Mouse (Mus musculus) embryonic facial prominence, embryonic 14.5 days (tissue): ENCODE results near the gene Nfkbia. TPM values are rescaled to one million over a fixed set of nuclear protein-coding genes. Genes with fewer than 3 reads are reported as not detected.

Source experiments
- ATAC-seq: fragments of 200-750 bp; cut with Nextera tagmentation; 2 replicates; pipeline ENCODE4 v1.8.0; 2017; ENCODE audit warnings: low read depth, moderate number of reproducible peaks, moderate TSS enrichment
- DNase-seq: peaks from one replicate; pipeline ENCODE4 v3.0.0-alpha.2; 2015; ENCODE audit warnings: low spot score
- H3K27ac ChIP-seq: fragments of 300-500 bp; sonication (generic); replicated peaks from 2 replicates; pipeline ENCODE4 v1.5.1; 2014; ENCODE audit warnings: low read depth, mild to moderate bottlenecking, low read length, moderate library complexity
- H3K27me3 ChIP-seq: fragments of 300-500 bp; sonication (generic); replicated peaks from 2 replicates; pipeline ENCODE4 v1.6.1; 2014; ENCODE audit warnings: low read length; ENCODE audit not compliant: control insufficient read depth, insufficient read depth
- H3K36me3 ChIP-seq: fragments of 300-500 bp; sonication (generic); 2 replicates; pipeline ENCODE4 v1.6.1; 2014; ENCODE audit warnings: low read length, mixed read lengths; ENCODE audit not compliant: control insufficient read depth, insufficient read depth
- H3K4me1 ChIP-seq: fragments of 300-500 bp; sonication (generic); 2 replicates; pipeline ENCODE4 v1.6.1; 2014; ENCODE audit warnings: antibody characterized with exemption, low read length; ENCODE audit not compliant: control insufficient read depth, insufficient read depth
- H3K4me2 ChIP-seq: fragments of 300-500 bp; sonication (generic); 2 replicates; pipeline ENCODE4 v1.6.1; 2014; ENCODE audit warnings: low read depth, mild to moderate bottlenecking, low read length, moderate library complexity, mixed read lengths
- H3K4me3 ChIP-seq: fragments of 300-500 bp; sonication (generic); 2 replicates; pipeline ENCODE4 v1.5.1; 2014; ENCODE audit warnings: low read depth, mild to moderate bottlenecking, low read length
- H3K9ac ChIP-seq: fragments of 300-500 bp; sonication (generic); 2 replicates; pipeline ENCODE4 v1.6.1; 2014; ENCODE audit warnings: low read depth, mild to moderate bottlenecking, low read length, moderate library complexity, mixed read lengths
- H3K9me3 ChIP-seq: fragments of 300-500 bp; sonication (generic); 2 replicates; pipeline ENCODE4 v1.6.1; 2016; ENCODE audit warnings: low read length; ENCODE audit not compliant: control insufficient read depth
- WGBS: fragments of 180-500 bp; shearing (Covaris S2); extraction: QIAGEN DNeasy Blood & Tissue Kit; methylation state at CpG from one replicate; pipeline ENCODE4 v1.1.7; 2014; 5-methylcytosine and 5-hydroxymethylcytosine counted together
- polyA plus RNA-seq: library from polyadenylated mRNA; unstranded; fragments of >200 nt; fragmentation: Nextera tagmentation; extraction: Ambion mirVana; gene quantifications from 2 replicates; pipeline ENCODE4 v1.2.1, GENCODE M21; 2014

The Nfkbia gene
- polyA plus RNA-seq, 1 experiment from 2014 or later, result 101 TPM

- Histone ChIP-seq H3K36me3 (no peaks in the 10 kb centered on the region), H3K4me1 (peaks cover 39% of the 10 kb centered on the region), H3K4me2 (no peak overlapping the region), H3K9me3 (no peaks in the 10 kb centered on the region), H3K27me3 (no peaks in the 10 kb centered on the region), H3K27ac (no peak overlapping the region), H3K9ac (no peak overlapping the region), H3K4me3 (no peak overlapping the region)
- no peak for DNase-seq
- 76% methylated on average over 4 of the region's 4 CpGs for WGBS
- ATAC-seq, result no peak
These were observed 48.4 kb downstream of the Nfkbia start for GRCm38 (mm10) chr12:55444031-55444451.

- Histone ChIP-seq H3K4me2 (no peak overlapping the region), H3K4me1 (peaks cover 48% of the 10 kb centered on the region), H3K4me3 (no peak overlapping the region), H3K27ac (peak overlapping the region; percentile 72), H3K9me3 (no peaks in the 10 kb centered on the region), H3K27me3 (no peaks in the 10 kb centered on the region), H3K36me3 (no peaks in the 10 kb centered on the region), H3K9ac (no peak overlapping the region)
- 53% methylated on average over 9 of the region's 9 CpGs for WGBS
- ATAC-seq, result peak; percentile 53
- peak; percentile 89 for DNase-seq
These were observed 49.3 kb downstream of the Nfkbia start for GRCm38 (mm10) chr12:55442861-55443850.

GRCm38 (mm10) chr12:55442245-55442644, 50.2 kb downstream of the Nfkbia start:
- Histone ChIP-seq H3K4me1 (peaks cover 52% of the 10 kb centered on the region), H3K27ac (no peak overlapping the region)
- no peak for ATAC-seq

GRCm38 (mm10) chr12:55440416-55440815, 52.0 kb downstream of the Nfkbia start:
- no peaks in the 10 kb centered on the region for H3K9me3 ChIP-seq
- H3K4me2 ChIP-seq, result no peak overlapping the region
- no peaks in the 10 kb centered on the region for H3K27me3 ChIP-seq
- H3K36me3 ChIP-seq, result no peaks in the 10 kb centered on the region
- H3K4me1 ChIP-seq, result peaks cover 44% of the 10 kb centered on the region
- no peak overlapping the region for H3K27ac ChIP-seq
- no peak overlapping the region for H3K9ac ChIP-seq
- no peak overlapping the region for H3K4me3 ChIP-seq
- ATAC-seq (no peak), DNase-seq (no peak)
- WGBS, result 70% methylated on average over 5 of the region's 5 CpGs

More at GRCm38 (mm10) chr12:55442245-55442644, 50.2 kb downstream of the Nfkbia start:
- no peak overlapping the region for H3K4me3 ChIP-seq
- no peaks in the 10 kb centered on the region for H3K27me3 ChIP-seq
- DNase-seq, result no peak
- no peaks in the 10 kb centered on the region for H3K9me3 ChIP-seq
- H3K4me2 ChIP-seq, result no peak overlapping the region
- no peaks in the 10 kb centered on the region for H3K36me3 ChIP-seq
- WGBS, result 96% methylated on average over 1 of the region's 1 CpGs
- H3K9ac ChIP-seq, result no peak overlapping the region

Other genes starting within 250 kb of the Nfkbia start
- gene 1110008L16Rik, start 193.1 kb downstream of the Nfkbia start, polyA plus RNA-seq, result 12.1 and 13.9 TPM in 2 replicates
- gene Ppp2r3c, start 189.6 kb downstream of the Nfkbia start, polyA plus RNA-seq, result 12.4 and 12.6 TPM in 2 replicates
- gene Psma6, start 108.4 kb downstream of the Nfkbia start, polyA plus RNA-seq, result 397 and 404 TPM in 2 replicates
- not detected in 2 replicates for gene Aldoart2, start 72.6 kb upstream of the Nfkbia start, polyA plus RNA-seq
- gene Insm2, start 106.8 kb upstream of the Nfkbia start, polyA plus RNA-seq, result 0.64 and 0.99 TPM in 2 replicates